Mouse (Mus musculus) MEL (cell line): ENCODE measurements around the gene Maff. TPM values are rescaled to one million over a fixed set of nuclear protein-coding genes. Genes with fewer than 3 reads are reported as not detected.

Experiments used
- DNase-seq: peaks from one replicate; pipeline ENCODE4 v3.0.0; 2011; ENCODE audit warnings: low read depth, low spot score
- H3K27ac ChIP-seq: 2 replicates; pipeline ENCODE4 v1.5.1; 2012; ENCODE audit warnings: low read depth, mild to moderate bottlenecking, control low read depth, low read length, moderate library complexity; ENCODE audit not compliant: control insufficient read depth
- H3K27me3 ChIP-seq, 2 experiments: fragments of 150-350 bp in 1 of 2; sonication (generic) in 1 of 2; 2 replicates each; pipeline ENCODE4 v1.6.1; 2012; ENCODE audit warnings: low read length in 2 of 2, mild to moderate bottlenecking in 2 of 2, improper control_type of control experiment in 1 of 2, moderate library complexity in 1 of 2; ENCODE audit not compliant: insufficient read depth in 2 of 2, control insufficient read depth in 1 of 2
- H3K36me3 ChIP-seq, 2 experiments: 2 replicates each; pipeline ENCODE4 v1.6.1; 2012 to 2014; ENCODE audit warnings: low read length in 2 of 2, improper control_type of control experiment in 1 of 2, inconsistent platforms in 1 of 2, mild to moderate bottlenecking in 1 of 2; ENCODE audit not compliant: insufficient read depth in 2 of 2, control insufficient read depth in 1 of 2
- H3K4me1 ChIP-seq, 2 experiments: fragments of 150-350 bp in 1 of 2; sonication (generic) in 1 of 2; 2 replicates each; pipeline ENCODE4 v1.6.1; 2012; ENCODE audit warnings: low read length in 2 of 2, improper control_type of control experiment in 1 of 2, mild to moderate bottlenecking in 1 of 2; ENCODE audit not compliant: insufficient read depth in 2 of 2, control insufficient read depth in 1 of 2
- H3K4me3 ChIP-seq, 2 experiments: fragments of 150-350 bp in 1 of 2; sonication (generic) in 1 of 2; 2 replicates each; pipeline ENCODE4 v1.5.1; 2012; ENCODE audit warnings: low read depth in 2 of 2, low read length in 2 of 2, mild to moderate bottlenecking in 2 of 2, moderate library complexity in 2 of 2, control low read depth in 1 of 2, improper control_type of control experiment in 1 of 2; ENCODE audit not compliant: control insufficient read depth in 1 of 2, insufficient read depth in 1 of 2
- H3K79me2 ChIP-seq: 2 replicates; pipeline ENCODE4 v1.6.1; 2012; ENCODE audit warnings: mild to moderate bottlenecking, low read length, moderate library complexity; ENCODE audit not compliant: control insufficient read depth, poor library complexity, insufficient read depth
- H3K9ac ChIP-seq: 2 replicates; pipeline ENCODE4 v1.6.1; 2012; ENCODE audit warnings: low read depth, mild to moderate bottlenecking, control low read depth, low read length, moderate library complexity; ENCODE audit not compliant: control insufficient read depth, poor library complexity, severe bottlenecking
- H3K9me3 ChIP-seq: fragments of 150-350 bp; sonication (generic); replicated peaks from 2 replicates; pipeline ENCODE4 v1.6.1; 2012; ENCODE audit warnings: mild to moderate bottlenecking, low read length, improper control_type of control experiment, moderate library complexity; ENCODE audit not compliant: insufficient read depth
- BHLHE40 ChIP-seq: IDR thresholded peaks from 2 replicates; pipeline ENCODE4 v1.6.1; 2012; ENCODE audit warnings: low read depth, mild to moderate bottlenecking, inconsistent platforms, low read length, improper control_type of control experiment, borderline replicate concordance
- CTCF ChIP-seq, 3 experiments: IDR thresholded peaks in 2 of 3; conservative IDR thresholded peaks in 1 of 3; 2 replicates each; pipeline ENCODE4 v1.5.1; 2011 to 2012; ENCODE audit warnings: low read length in 3 of 3, low read depth in 2 of 3, mild to moderate bottlenecking in 2 of 3, improper control_type of control experiment in 1 of 3, inconsistent platforms in 1 of 3, mixed read lengths in 1 of 3, moderate library complexity in 1 of 3; ENCODE audit not compliant: control insufficient read depth in 1 of 3, insufficient read depth in 1 of 3, poor library complexity in 1 of 3, severe bottlenecking in 1 of 3
- EP300 ChIP-seq, 2 experiments: IDR thresholded peaks; 2 replicates each; pipeline ENCODE4 v1.6.1; 2011; ENCODE audit warnings: improper control_type of control experiment in 2 of 2, low read length in 2 of 2, low read depth in 1 of 2, mild to moderate bottlenecking in 1 of 2
- ETS1 ChIP-seq: IDR thresholded peaks from 2 replicates; pipeline ENCODE4 v1.6.1; 2012; ENCODE audit warnings: low read depth, mild to moderate bottlenecking, inconsistent platforms, low read length, improper control_type of control experiment, moderate library complexity
- GATA1 ChIP-seq: IDR thresholded peaks from 2 replicates; pipeline ENCODE4 v1.6.1; 2011; ENCODE audit warnings: low read depth, low read length, improper control_type of control experiment
- JUND ChIP-seq: IDR thresholded peaks from 2 replicates; pipeline ENCODE4 v1.6.1; 2011; ENCODE audit warnings: low read depth, mild to moderate bottlenecking, improper control_type of control experiment, low read length
- MAZ ChIP-seq: IDR thresholded peaks from 2 replicates; pipeline ENCODE4 v1.6.1; 2012; ENCODE audit warnings: low read depth, mild to moderate bottlenecking, inconsistent platforms, low read length, improper control_type of control experiment
- MEF2A ChIP-seq: IDR thresholded peaks from 2 replicates; pipeline ENCODE4 v1.6.1; 2014; ENCODE audit warnings: low read depth, mild to moderate bottlenecking, inconsistent platforms, low read length, improper control_type of control experiment; ENCODE audit not compliant: poor library complexity, insufficient replicate concordance, severe bottlenecking; ENCODE audit errors: extremely low read depth
- MXI1 ChIP-seq: IDR thresholded peaks from 2 replicates; pipeline ENCODE4 v1.6.1; 2011; ENCODE audit warnings: mild to moderate bottlenecking, low read depth, low read length, improper control_type of control experiment
- SMC3 ChIP-seq: IDR thresholded peaks from 2 replicates; pipeline ENCODE4 v1.6.1; 2011; ENCODE audit warnings: low read depth, low read length, improper control_type of control experiment
- TCF12 ChIP-seq: IDR thresholded peaks from 2 replicates; pipeline ENCODE4 v1.6.1; 2014; ENCODE audit warnings: low read depth, mild to moderate bottlenecking, inconsistent platforms, low read length, improper control_type of control experiment, moderate library complexity
- USF1 ChIP-seq: IDR thresholded peaks from 2 replicates; pipeline ENCODE4 v1.6.1; 2014; ENCODE audit warnings: low read depth, mild to moderate bottlenecking, inconsistent platforms, low read length, improper control_type of control experiment, moderate library complexity
- ZNF384 ChIP-seq: IDR thresholded peaks from 2 replicates; pipeline ENCODE4 v1.6.1; 2012; ENCODE audit warnings: low read depth, mild to moderate bottlenecking, inconsistent platforms, low read length, improper control_type of control experiment
- polyA plus RNA-seq, 2 experiments: library from polyadenylated mRNA; stranded (reverse) in 1 of 2; unstranded in 1 of 2; fragments of >175 nt in 1 of 2; fragments of >200 nt in 1 of 2; gene quantifications; 2 replicates each; pipeline versions ENCODE4 v1.2.1 to v1.2.4; 2012; ENCODE audit warnings: low replicate concordance in 2 of 2, low read depth in 1 of 2; ENCODE audit not compliant: insufficient read length in 2 of 2, insufficient read depth in 1 of 2, missing spikeins in 1 of 2
- total RNA-seq: library from RNA; depleted of rRNA; stranded (reverse); fragments of 300-350 nt; gene quantifications from 2 replicates; pipeline ENCODE4 v1.2.3, GENCODE M21; 2012

Maff gene
- total and polyA plus RNA-seq, 3 experiments, result 3.3 to 5.8 TPM; not detected in 1

GRCm38 (mm10) chr15:79335061-79335655 lies 11.3 kb upstream of the Maff start:
- Histone ChIP-seq H3K9ac (no peak overlapping the region), H3K9me3 (no peaks in the 10 kb centered on the region), H3K27me3 (peaks cover 0 to 1% of the 10 kb centered on the region in 2 experiments; a peak in 1 of 4 replicates), H3K79me2 (no peaks in the 10 kb centered on the region), H3K36me3 (peaks cover 0 to 10% of the 10 kb centered on the region in 2 experiments; a peak in 2 of 4 replicates), H3K27ac (no peak overlapping the region), H3K4me1 (peaks cover 0 to 11% of the 10 kb centered on the region in 2 experiments; a peak in 2 of 4 replicates), H3K4me3 (no peak overlapping the region)
- TF ChIP-seq EP300 (IDR thresholded peaks at IDR 0.05; ENCODE audit: low read depth in 1 of 2, low read length in 2 of 2), result no peak
- no peak for TF ChIP-seq USF1
- no peak for DNase-seq

- Histone ChIP-seq H3K27me3 (peaks cover 0 to 1% of the 10 kb centered on the region in 2 experiments; a peak in 1 of 4 replicates), H3K36me3 (peaks cover 0 to 6% of the 10 kb centered on the region in 2 experiments; a peak in 2 of 4 replicates), H3K79me2 (no peaks in the 10 kb centered on the region), H3K9me3 (no peaks in the 10 kb centered on the region), H3K9ac (no peak overlapping the region), H3K4me1 (peaks cover 3 to 8% of the 10 kb centered on the region in 2 experiments; a peak in 2 of 4 replicates), H3K4me3 (no peak overlapping the region), H3K27ac (no peak overlapping the region)
- TF ChIP-seq TCF12 (no peak), JUND (no peak), ZNF384 (no peak), MXI1 (no peak), MAZ (no peak), USF1 (no peak), MEF2A (no peak), BHLHE40 (no peak), GATA1 (no peak), ETS1 (no peak), CTCF (IDR thresholded peaks at IDR 0.05 in 2 of 3, conservative IDR thresholded peaks at IDR 0.05 in 1 of 3; ENCODE audit: control insufficient read depth in 1 of 3, insufficient read depth in 1 of 3, low read depth in 2 of 3, low read length in 3 of 3, poor library complexity in 1 of 3, severe bottlenecking in 1 of 3) (no peak), EP300 (IDR thresholded peaks at IDR 0.05; ENCODE audit: low read depth in 1 of 2, low read length in 2 of 2) (no peak), SMC3 (no peak)
- no peak for DNase-seq
Measured at GRCm38 (mm10) chr15:79338978-79339377, 7.4 kb upstream of the Maff start.
